ENCODE assay signal across 12 mouse cellular contexts in genomic region chr5:63755092-63755761, GRCm38 (mm10). TPM values are rescaled to one million over a fixed set of nuclear protein-coding genes. Genes with fewer than 3 reads are reported as not detected.
DNase-seq lines count a peak whose midpoint lies in the region; ATAC-seq and TF ChIP-seq lines count a peak whose summit lies in the region.
"Had no signal": no experiment of that assay in that cellular context is flagged by ENCODE, and none has a peak within 500 bp of the region (broad histone marks: within the 10 kb centered on the region; RNA-seq: fewer than 3 reads in every experiment).

No protein-coding gene starts in this region.

- no peak for ATAC-seq in liver, embryonic 12.5 days

- TF ChIP-seq POLR2A in liver, adult 2 months (IDR thresholded peaks at IDR 0.05; ENCODE audit: extremely low read depth, insufficient read depth, low read length) = no peak

- H3K27me3 ChIP-seq in liver, adult 2 months (ENCODE audit: control insufficient read depth, insufficient read depth, low read length) = no peaks in the 10 kb centered on the region
- H3K27me3 ChIP-seq in liver, embryonic 12.5 days (replicated peaks) = no peaks in the 10 kb centered on the region
- H3K27me3 ChIP-seq: neural tube, embryonic 13.5 days had no signal

- H3K36me3 ChIP-seq in liver, adult 2 months (ENCODE audit: control insufficient read depth, insufficient read depth, low read length) = no peaks in the 10 kb centered on the region
- H3K36me3 ChIP-seq in liver, embryonic 12.5 days = no peaks in the 10 kb centered on the region
- H3K36me3 ChIP-seq: embryonic facial prominence, embryonic 10.5 days; hindbrain, embryonic 10.5 days; neural tube, embryonic 13.5 days had no signal

- H3K4me2 ChIP-seq in liver, embryonic 12.5 days = no peak overlapping the region
- H3K4me2 ChIP-seq: neural tube, embryonic 13.5 days had no signal

- no peak overlapping the region for H3K4me3 ChIP-seq in liver, adult 2 months (ENCODE audit: insufficient read depth, low read depth, low read length)
- H3K4me3 ChIP-seq in liver, embryonic 12.5 days = no peak overlapping the region
- H3K4me3 ChIP-seq in gastrocnemius, adult 2 months = no peak overlapping the region
- H3K4me3 ChIP-seq: embryonic facial prominence, embryonic 10.5 days; hindbrain, embryonic 10.5 days; neural tube, embryonic 13.5 days had no signal

- no peaks in the 10 kb centered on the region for H3K9me3 ChIP-seq in liver, embryonic 12.5 days (replicated peaks)
- H3K9me3 ChIP-seq: embryonic facial prominence, embryonic 10.5 days had no signal

- no peaks in the 10 kb centered on the region for H3K79me2 ChIP-seq in liver, adult 2 months (ENCODE audit: control insufficient read depth, insufficient read depth, low read length)

- DNase-seq in liver, adult 2 months (ENCODE audit: extremely low read depth, low read depth, low spot score) = peak; percentile 89
- peak; percentile 62 for DNase-seq in ES-CJ7 (ENCODE audit: low read depth, low spot score)
- DNase-seq in embryo, embryonic 11 days = peak; percentile 26
- peak; percentile 15 for DNase-seq in naive thymus-derived CD4-positive, alpha-beta T cell, adult 2 months (ENCODE audit: low read depth)
- DNase-seq in gastrocnemius, adult 2 months = no peak
- DNase-seq in frontal cortex, postnatal 36 days (ENCODE audit: low spot score in 2 of 2) = no peak
- DNase-seq in right cerebral cortex, postnatal 25 days = no peak
- DNase-seq: lung, postnatal 36 days had no signal

- TF ChIP-seq CTCF in liver, adult 2 months (IDR thresholded peaks at IDR 0.05; ENCODE audit: low read depth, low read length) = no peak; the same call in 1 of the 2 replicates
- TF ChIP-seq CTCF in gastrocnemius, adult 2 months (IDR thresholded peaks at IDR 0.05) = no peak

- intact Hi-C loops in gastrocnemius, adult 2 months (cut with DNase I) = no loop called here

- H3K4me1 ChIP-seq in liver, adult 2 months (ENCODE audit: control insufficient read depth, insufficient read depth, low read length) = peaks cover 6% of the 10 kb centered on the region
- no peaks in the 10 kb centered on the region for H3K4me1 ChIP-seq in liver, embryonic 12.5 days
- H3K4me1 ChIP-seq: embryonic facial prominence, embryonic 10.5 days; hindbrain, embryonic 10.5 days; neural tube, embryonic 13.5 days had no signal

- WGBS in liver, adult 2 months = 33% methylated on average over 5 of the region's 5 CpGs
- 60% methylated on average over 5 of the region's 5 CpGs for WGBS in liver, embryonic 12.5 days (ENCODE audit: insufficient replicate concordance)

- H3K9ac ChIP-seq in liver, adult 2 months (ENCODE audit: low read depth, low read length) = no peak overlapping the region
- H3K9ac ChIP-seq in liver, embryonic 12.5 days = no peak overlapping the region
- H3K9ac ChIP-seq: neural tube, embryonic 13.5 days had no signal

- H3K27ac ChIP-seq in liver, adult 2 months (replicated peaks; ENCODE audit: insufficient read depth, low read depth, low read length) = peak overlapping the region; percentile 61
- no peak overlapping the region for H3K27ac ChIP-seq in liver, embryonic 12.5 days
- no peak overlapping the region for H3K27ac ChIP-seq in gastrocnemius, adult 2 months
- H3K27ac ChIP-seq: embryonic facial prominence, embryonic 10.5 days; hindbrain, embryonic 10.5 days; neural tube, embryonic 13.5 days had no signal

RNA-seq across cellular contexts. Expression of gene 0610040J01Rik, which starts 56.9 kb away (rescaled TPM):
- total RNA-seq in liver, adult 2 months (2014; rRNA removed) = 20.9 and 23.3 TPM in 2 replicates
- polyA plus RNA-seq in liver, adult 2 months (2012; rRNA removed) = 32.2 and 33.5 TPM in 2 replicates
- polyA plus RNA-seq in liver, embryonic 12.5 days (2016; fragmentation: Nextera tagmentation; extraction: Ambion mirVana) = 13.5 and 16.2 TPM in 2 replicates
- total RNA-seq in gastrocnemius, adult 2 months (2021) = 10 to 100 TPM in 1 of 2 experiments, 1 to 10 TPM in 1; 5.6 to 11.4 TPM

Comparison
In these comparisons a context has a peak if more than half of its experiments do, and no peak if none do; other contexts are left out.
1. DNase-seq: peak in liver, adult 2 months (single experiment), ES-CJ7 (single experiment), embryo, embryonic 11 days (single experiment) and naive thymus-derived CD4-positive, alpha-beta T cell, adult 2 months (single experiment); none in gastrocnemius, adult 2 months (single experiment), frontal cortex, postnatal 36 days (0 of 2) and right cerebral cortex, postnatal 25 days (single experiment).